Mouse (Mus musculus) limb, embryonic 15.5 days (tissue): ENCODE results near the gene Slfn2. TPM values are rescaled to one million over a fixed set of nuclear protein-coding genes. Genes with fewer than 3 reads are reported as not detected.

Source experiments
- ATAC-seq: fragments of 200-750 bp; cut with Nextera tagmentation; 2 replicates; pipeline ENCODE4 v1.8.0; 2017; ENCODE audit warnings: low read depth, moderate TSS enrichment; ENCODE audit not compliant: insufficient number of reproducible peaks, low FRiP score, low TSS enrichment
- H3K27ac ChIP-seq: fragments of 300-500 bp; sonication (generic); 2 replicates; pipeline ENCODE4 v1.5.1; 2015; ENCODE audit warnings: moderate library complexity, mild to moderate bottlenecking, inconsistent platforms
- H3K27me3 ChIP-seq: fragments of 300-500 bp; sonication (generic); 2 replicates; pipeline ENCODE4 v1.6.1; 2015; ENCODE audit warnings: inconsistent platforms
- H3K36me3 ChIP-seq: fragments of 300-500 bp; sonication (generic); 2 replicates; pipeline ENCODE4 v1.6.1; 2015; ENCODE audit warnings: inconsistent platforms
- H3K4me1 ChIP-seq: fragments of 300-500 bp; sonication (generic); 2 replicates; pipeline ENCODE4 v1.6.1; 2015; ENCODE audit warnings: inconsistent platforms
- H3K4me2 ChIP-seq: fragments of 300-500 bp; sonication (generic); 2 replicates; pipeline ENCODE4 v1.6.1; 2015; ENCODE audit warnings: mild to moderate bottlenecking, inconsistent platforms
- H3K4me3 ChIP-seq: fragments of 300-500 bp; sonication (generic); 2 replicates; pipeline ENCODE4 v1.5.1; 2015; ENCODE audit warnings: mild to moderate bottlenecking, inconsistent platforms
- H3K9ac ChIP-seq: fragments of 300-500 bp; sonication (generic); 2 replicates; pipeline ENCODE4 v1.6.1; 2015; ENCODE audit warnings: inconsistent platforms
- H3K9me3 ChIP-seq: fragments of 300-500 bp; sonication (generic); 2 replicates; pipeline ENCODE4 v1.6.1; 2016; ENCODE audit warnings: inconsistent platforms
- WGBS: fragments of 180-500 bp; shearing (Covaris S2); methylation state at CpG from one replicate; pipeline ENCODE4 v1.1.7; 2015; 5-methylcytosine and 5-hydroxymethylcytosine counted together
- polyA plus RNA-seq: library from polyadenylated mRNA; unstranded; fragments of >200 nt; fragmentation: Nextera tagmentation; extraction: Ambion mirVana; gene quantifications from 2 replicates; pipeline ENCODE4 v1.2.1, GENCODE M21; 2015

Slfn2 gene
- polyA plus RNA-seq, 1 experiment from 2014 or later, result 5.0 TPM

GRCm38 (mm10) chr11:83060412-83061020, 4.4 kb upstream of the Slfn2 start:
- Histone ChIP-seq H3K4me3 (no peak overlapping the region), H3K4me2 (no peak overlapping the region), H3K9me3 (no peaks in the 10 kb centered on the region), H3K27me3 (no peaks in the 10 kb centered on the region; the same call in 1 of the 2 replicates), H3K9ac (no peak overlapping the region), H3K27ac (no peak overlapping the region), H3K36me3 (no peaks in the 10 kb centered on the region), H3K4me1 (no peaks in the 10 kb centered on the region)
- ATAC-seq, result no peak
- 52% methylated on average over 5 of the region's 5 CpGs for WGBS

GRCm38 (mm10) chr11:83061806-83062205, 3.1 kb upstream of the Slfn2 start:
- no peaks in the 10 kb centered on the region for H3K36me3 ChIP-seq
- no peak overlapping the region for H3K4me2 ChIP-seq
- H3K27me3 ChIP-seq, result no peaks in the 10 kb centered on the region; the same call in 1 of the 2 replicates
- no peak overlapping the region for H3K4me3 ChIP-seq
- no peaks in the 10 kb centered on the region for H3K4me1 ChIP-seq
- no peaks in the 10 kb centered on the region for H3K9me3 ChIP-seq
- 72% methylated on average over 7 of the region's 7 CpGs for WGBS
- H3K9ac ChIP-seq, result no peak overlapping the region
- no peak for ATAC-seq
- H3K27ac ChIP-seq, result no peak overlapping the region

- no peaks in the 10 kb centered on the region for H3K36me3 ChIP-seq
- H3K27ac ChIP-seq, result no peak overlapping the region
- H3K27me3 ChIP-seq, result no peaks in the 10 kb centered on the region; the same call in 1 of the 2 replicates
- no peak overlapping the region for H3K4me3 ChIP-seq
- H3K4me1 ChIP-seq, result no peaks in the 10 kb centered on the region
- no peak overlapping the region for H3K4me2 ChIP-seq
- 67% methylated on average over 4 of the region's 4 CpGs for WGBS
- H3K9ac ChIP-seq, result no peak overlapping the region
- no peaks in the 10 kb centered on the region for H3K9me3 ChIP-seq
- no peak for ATAC-seq
Measured at GRCm38 (mm10) chr11:83063126-83063525, 1.8 kb upstream of the Slfn2 start.

GRCm38 (mm10) chr11:83063941-83064349, 967 bp upstream of the Slfn2 start:
- Histone ChIP-seq H3K4me3 (no peak overlapping the region), H3K4me2 (no peak overlapping the region), H3K9me3 (no peaks in the 10 kb centered on the region), H3K4me1 (no peaks in the 10 kb centered on the region), H3K27ac (no peak overlapping the region), H3K9ac (no peak overlapping the region), H3K36me3 (no peaks in the 10 kb centered on the region), H3K27me3 (no peaks in the 10 kb centered on the region; the same call in 1 of the 2 replicates)
- 55% methylated on average over 3 of the region's 3 CpGs for WGBS
- ATAC-seq, result no peak

- no peak overlapping the region for H3K4me3 ChIP-seq
Measured at GRCm38 (mm10) chr11:83065441-83066344, 781 bp downstream of the Slfn2 start.

GRCm38 (mm10) chr11:83066640-83067531, 2.0 kb downstream of the Slfn2 start:
- WGBS, result 44% methylated on average over 11 of the region's 11 CpGs
- Histone ChIP-seq H3K27ac (no peak overlapping the region), H3K4me1 (no peaks in the 10 kb centered on the region), H3K27me3 (no peaks in the 10 kb centered on the region), H3K4me2 (no peak overlapping the region), H3K36me3 (no peaks in the 10 kb centered on the region), H3K4me3 (no peak overlapping the region), H3K9me3 (no peaks in the 10 kb centered on the region), H3K9ac (no peak overlapping the region)
- ATAC-seq, result no peak

More at GRCm38 (mm10) chr11:83065441-83066344, 781 bp downstream of the Slfn2 start:
- Histone ChIP-seq H3K4me2 (no peak overlapping the region), H3K9ac (no peak overlapping the region), H3K36me3 (no peaks in the 10 kb centered on the region), H3K27ac (no peak overlapping the region), H3K27me3 (no peaks in the 10 kb centered on the region; the same call in 1 of the 2 replicates), H3K4me1 (no peaks in the 10 kb centered on the region), H3K9me3 (no peaks in the 10 kb centered on the region)
- no peak for ATAC-seq
- 28% methylated on average over 6 of the region's 6 CpGs for WGBS

- 75% methylated on average over 4 of the region's 4 CpGs for WGBS
- Histone ChIP-seq H3K27ac (no peak overlapping the region), H3K4me1 (no peaks in the 10 kb centered on the region), H3K4me3 (no peak overlapping the region), H3K4me2 (no peak overlapping the region), H3K9ac (no peak overlapping the region), H3K36me3 (no peaks in the 10 kb centered on the region), H3K27me3 (no peaks in the 10 kb centered on the region), H3K9me3 (no peaks in the 10 kb centered on the region)
- no peak for ATAC-seq
Measured at GRCm38 (mm10) chr11:83067982-83068694, 3.2 kb downstream of the Slfn2 start.

GRCm38 (mm10) chr11:83070321-83070970, 5.5 kb downstream of the Slfn2 start:
- H3K4me2 ChIP-seq, result no peak overlapping the region
- H3K4me3 ChIP-seq, result no peak overlapping the region
- no peak overlapping the region for H3K27ac ChIP-seq
- H3K9me3 ChIP-seq, result no peaks in the 10 kb centered on the region
- H3K27me3 ChIP-seq, result no peaks in the 10 kb centered on the region
- ATAC-seq, result no peak
- H3K4me1 ChIP-seq, result no peaks in the 10 kb centered on the region
- no peak overlapping the region for H3K9ac ChIP-seq
- no peaks in the 10 kb centered on the region for H3K36me3 ChIP-seq
- WGBS, result 84% methylated on average over 15 of the region's 15 CpGs

- no peak for ATAC-seq
- WGBS, result 37% methylated on average over 3 of the region's 3 CpGs
Measured at GRCm38 (mm10) chr11:83077714-83078422, 13.0 kb downstream of the Slfn2 start.

GRCm38 (mm10) chr11:83078423-83079140, 13.7 kb downstream of the Slfn2 start:
- Histone ChIP-seq H3K27ac (no peak overlapping the region), H3K4me3 (no peak overlapping the region), H3K9ac (no peak overlapping the region), H3K4me1 (no peaks in the 10 kb centered on the region), H3K4me2 (no peak overlapping the region), H3K27me3 (no peaks in the 10 kb centered on the region), H3K36me3 (no peaks in the 10 kb centered on the region), H3K9me3 (no peaks in the 10 kb centered on the region)
- ATAC-seq, result no peak
- WGBS, result 84% methylated on average over 5 of the region's 5 CpGs

More at GRCm38 (mm10) chr11:83077714-83078422, 13.0 kb downstream of the Slfn2 start:
- no peaks in the 10 kb centered on the region for H3K9me3 ChIP-seq
- H3K36me3 ChIP-seq, result no peaks in the 10 kb centered on the region
- H3K27me3 ChIP-seq, result no peaks in the 10 kb centered on the region
- H3K9ac ChIP-seq, result no peak overlapping the region
- H3K27ac ChIP-seq, result no peak overlapping the region
- H3K4me2 ChIP-seq, result no peak overlapping the region
- no peaks in the 10 kb centered on the region for H3K4me1 ChIP-seq
- no peak overlapping the region for H3K4me3 ChIP-seq
